Mouse (Mus musculus): Measurements from ENCODE around the gene Gm10778.
"Not testable (repeated sequence)": the region's sequence is repeated elsewhere in the genome, so short reads cannot be mapped to it uniquely, and the experiment has no call there.

DNA sequence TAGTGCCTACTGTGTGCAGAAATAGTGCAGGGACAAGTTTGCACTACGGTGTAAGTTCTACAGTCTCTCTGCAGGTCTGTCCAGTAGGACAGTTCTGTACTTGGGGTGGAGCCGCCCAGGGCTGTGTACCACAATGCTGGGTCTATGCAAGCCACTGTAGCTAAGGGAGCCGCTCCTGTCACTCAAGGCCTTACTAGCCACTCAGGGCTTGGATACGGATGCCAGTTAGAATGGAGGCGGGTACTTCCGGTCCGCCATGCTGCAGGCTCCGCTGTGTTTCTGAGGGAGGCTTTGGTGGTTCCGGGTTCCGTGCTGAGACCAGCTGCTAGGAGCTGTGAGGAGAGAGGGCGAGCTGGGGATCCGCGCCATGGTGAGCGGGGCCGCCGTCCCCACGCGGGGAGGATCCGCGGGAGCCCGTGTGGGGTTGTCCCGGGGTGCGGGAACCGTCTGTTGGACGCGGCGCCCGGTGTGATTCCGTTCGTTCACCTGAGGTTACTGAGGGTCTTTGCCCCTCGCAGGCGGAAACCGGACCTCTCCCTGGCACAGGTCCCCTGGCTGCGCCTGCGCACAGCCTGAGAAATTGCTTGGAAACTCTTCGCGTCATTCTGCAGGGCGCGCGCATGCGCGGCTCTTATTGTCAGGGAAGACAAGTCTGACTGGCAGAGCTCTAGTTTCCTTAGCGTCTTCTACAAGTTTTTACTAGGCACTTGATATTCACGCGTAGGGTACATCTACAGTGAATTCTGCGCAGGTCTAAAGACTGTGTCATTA, 55.9 kb downstream of the Gm10778 start, which contains the start of gene Zfp433:
- TF ChIP-seq POLR2A (IDR thresholded peaks at IDR 0.05; ENCODE audit: extremely low read depth, insufficient read depth, low read length); CTCF (IDR thresholded peaks at IDR 0.05; ENCODE audit: low read depth, low read length): not testable (repeated sequence)
